Mouse (Mus musculus) intestine, embryonic 16.5 days (tissue): Measurements from ENCODE around the gene Slitrk1. TPM values are rescaled to one million over a fixed set of nuclear protein-coding genes. Genes with fewer than 3 reads are reported as not detected.

Experiments
- ATAC-seq: fragments of 200-750 bp; cut with Nextera tagmentation; 2 replicates; pipeline ENCODE4 v1.8.0; 2017; ENCODE audit warnings: moderate TSS enrichment, moderate library complexity
- H3K27ac ChIP-seq: fragments of 300-500 bp; sonication (generic); 2 replicates; pipeline ENCODE4 v1.5.1; 2014; ENCODE audit warnings: mild to moderate bottlenecking, low read length
- H3K27me3 ChIP-seq: fragments of 300-500 bp; sonication (generic); replicated peaks from 2 replicates; pipeline ENCODE4 v1.6.1; 2014; ENCODE audit warnings: low read length, control low read depth, mixed read lengths; ENCODE audit not compliant: control insufficient read depth, insufficient read depth
- H3K36me3 ChIP-seq: fragments of 300-500 bp; sonication (generic); 2 replicates; pipeline ENCODE4 v1.6.1; 2014; ENCODE audit warnings: low read length, control low read depth; ENCODE audit not compliant: control insufficient read depth, insufficient read depth
- H3K4me1 ChIP-seq: fragments of 300-500 bp; sonication (generic); 2 replicates; pipeline ENCODE4 v1.6.1; 2014; ENCODE audit warnings: low read length, control low read depth, mixed read lengths; ENCODE audit not compliant: control insufficient read depth, insufficient read depth
- H3K4me2 ChIP-seq: fragments of 300-500 bp; sonication (generic); 2 replicates; pipeline ENCODE4 v1.6.1; 2014; ENCODE audit warnings: low read depth, low read length, control low read depth
- H3K4me3 ChIP-seq: fragments of 300-500 bp; sonication (generic); 2 replicates; pipeline ENCODE4 v1.5.1; 2014; ENCODE audit warnings: mild to moderate bottlenecking, low read length
- H3K9ac ChIP-seq: fragments of 300-500 bp; sonication (generic); 2 replicates; pipeline ENCODE4 v1.6.1; 2014; ENCODE audit warnings: low read depth, low read length
- H3K9me3 ChIP-seq: fragments of 300-500 bp; sonication (generic); 2 replicates; pipeline ENCODE4 v1.6.1; 2016; ENCODE audit warnings: low read length, control low read depth; ENCODE audit not compliant: control insufficient read depth
- WGBS: fragments of 180-500 bp; shearing (Covaris S2); extraction: QIAGEN DNeasy Blood & Tissue Kit; methylation state at CpG from one replicate; pipeline ENCODE4 v1.1.7; 2014; 5-methylcytosine and 5-hydroxymethylcytosine counted together
- polyA plus RNA-seq: library from polyadenylated mRNA; unstranded; fragments of >200 nt; fragmentation: Nextera tagmentation; extraction: Ambion mirVana; gene quantifications from 2 replicates; pipeline ENCODE4 v1.2.1, GENCODE M21; 2015

Slitrk1 gene
- polyA plus RNA-seq: 0.70 and 0.81 TPM in 2 replicates

GRCm38 (mm10) chr14:108913714-108914263 lies at the start of gene Slitrk1:
Slitrk1 (minus strand) TSS chr14:108914158.
- peak within 1 kb of the TSS; percentile 38 for H3K4me3 ChIP-seq
- peaks cover 21% of the 10 kb centered on the region for H3K27me3 ChIP-seq
- H3K4me2 ChIP-seq: peak within 1 kb of the TSS; percentile 64
- no peaks in the 10 kb centered on the region for H3K36me3 ChIP-seq
- peaks cover 17% of the 10 kb centered on the region for H3K4me1 ChIP-seq
- H3K9me3 ChIP-seq: no peaks in the 10 kb centered on the region
- peak; percentile 46; the same call in 1 of the 2 replicates for ATAC-seq
- H3K27ac ChIP-seq: no peak within 1 kb of the TSS
- H3K9ac ChIP-seq: peak within 1 kb of the TSS; percentile 28; the same call in 1 of the 2 replicates
- 0% methylated on average over 25 of the region's 25 CpGs for WGBS

- H3K9ac ChIP-seq: no peak overlapping the region
- H3K4me3 ChIP-seq: no peak overlapping the region
- no peaks in the 10 kb centered on the region for H3K9me3 ChIP-seq
- 61% methylated on average over 1 of the region's 1 CpGs for WGBS
- H3K36me3 ChIP-seq: no peaks in the 10 kb centered on the region
- H3K4me1 ChIP-seq: no peaks in the 10 kb centered on the region
- H3K27ac ChIP-seq: no peak overlapping the region
- no peak overlapping the region for H3K4me2 ChIP-seq
- ATAC-seq: no peak
- H3K27me3 ChIP-seq: no peaks in the 10 kb centered on the region
These were observed 21.8 kb upstream of the Slitrk1 start for GRCm38 (mm10) chr14:108935777-108936176.

- ATAC-seq: no peak
These were observed 378 bp upstream of the Slitrk1 start for GRCm38 (mm10) chr14:108914336-108914735.

GRCm38 (mm10) chr14:108912876-108913490 lies 975 bp downstream of the Slitrk1 start:
- Histone ChIP-seq H3K4me1 (peaks cover 17% of the 10 kb centered on the region), H3K36me3 (no peaks in the 10 kb centered on the region), H3K4me3 (peak overlapping the region; percentile 38), H3K27me3 (peaks cover 21% of the 10 kb centered on the region), H3K9ac (no peak overlapping the region), H3K4me2 (peak overlapping the region; percentile 64), H3K27ac (no peak overlapping the region), H3K9me3 (no peaks in the 10 kb centered on the region)
- ATAC-seq: no peak
- WGBS: 2% methylated on average over 21 of the region's 21 CpGs

More at GRCm38 (mm10) chr14:108914336-108914735, 378 bp upstream of the Slitrk1 start:
- H3K4me3 ChIP-seq: peak overlapping the region; percentile 38
- H3K9me3 ChIP-seq: no peaks in the 10 kb centered on the region
- WGBS: 16% methylated on average over 16 of the region's 16 CpGs
- peak overlapping the region; percentile 64 for H3K4me2 ChIP-seq
- H3K4me1 ChIP-seq: peaks cover 17% of the 10 kb centered on the region
- H3K36me3 ChIP-seq: no peaks in the 10 kb centered on the region
- no peak overlapping the region for H3K9ac ChIP-seq
- H3K27ac ChIP-seq: no peak overlapping the region
- H3K27me3 ChIP-seq: peaks cover 21% of the 10 kb centered on the region

DNA sequence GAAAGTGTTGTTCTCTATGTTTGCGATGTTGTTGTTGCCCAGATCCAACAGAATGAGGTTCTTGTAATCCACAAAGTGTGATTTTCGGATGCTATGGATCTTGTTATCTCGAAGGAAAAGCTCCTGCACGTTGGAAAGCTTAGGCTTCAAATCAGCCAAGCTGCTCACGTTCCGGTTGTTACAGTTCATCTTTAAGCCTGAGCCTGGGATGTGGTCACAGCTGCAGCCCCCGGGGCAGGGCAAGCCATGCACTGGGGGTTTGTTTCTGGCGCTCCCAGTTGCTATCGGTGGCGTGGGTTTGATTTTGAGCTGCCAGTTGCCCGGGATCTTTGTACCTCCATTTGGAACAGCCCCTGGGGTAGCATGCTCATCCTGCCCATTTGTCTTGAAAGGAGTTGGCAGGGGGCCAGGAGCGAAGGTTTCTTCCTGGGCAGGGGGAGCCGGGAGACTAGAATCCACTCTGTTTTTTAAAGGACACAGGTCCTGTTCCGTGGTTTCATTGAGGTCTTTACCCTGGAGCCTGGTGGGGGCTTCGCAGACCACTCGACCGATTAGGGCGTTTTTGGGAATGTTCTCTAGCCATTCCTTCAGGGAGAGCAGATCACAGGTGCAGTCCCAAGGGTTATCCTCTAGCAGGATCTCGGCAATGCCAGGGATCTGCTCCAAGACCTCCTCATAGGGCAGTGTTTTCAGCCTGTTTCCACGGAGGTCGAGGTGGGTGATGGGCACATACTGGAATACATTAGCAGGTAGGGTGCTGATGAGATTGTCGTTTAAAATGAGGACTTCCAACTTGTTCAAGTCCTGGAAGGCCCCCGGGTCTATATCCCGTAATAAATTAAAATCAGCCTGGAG lies 1.7 kb downstream of the Slitrk1 start:
- Histone ChIP-seq H3K27me3 (peaks cover 21% of the 10 kb centered on the region), H3K4me2 (peak overlapping the region; percentile 64), H3K9me3 (no peaks in the 10 kb centered on the region), H3K36me3 (no peaks in the 10 kb centered on the region), H3K27ac (no peak overlapping the region), H3K9ac (no peak overlapping the region), H3K4me1 (peaks cover 17% of the 10 kb centered on the region), H3K4me3 (peak overlapping the region; percentile 40)
- ATAC-seq: no peak
- WGBS: 5% methylated on average over 24 of the region's 24 CpGs

DNA sequence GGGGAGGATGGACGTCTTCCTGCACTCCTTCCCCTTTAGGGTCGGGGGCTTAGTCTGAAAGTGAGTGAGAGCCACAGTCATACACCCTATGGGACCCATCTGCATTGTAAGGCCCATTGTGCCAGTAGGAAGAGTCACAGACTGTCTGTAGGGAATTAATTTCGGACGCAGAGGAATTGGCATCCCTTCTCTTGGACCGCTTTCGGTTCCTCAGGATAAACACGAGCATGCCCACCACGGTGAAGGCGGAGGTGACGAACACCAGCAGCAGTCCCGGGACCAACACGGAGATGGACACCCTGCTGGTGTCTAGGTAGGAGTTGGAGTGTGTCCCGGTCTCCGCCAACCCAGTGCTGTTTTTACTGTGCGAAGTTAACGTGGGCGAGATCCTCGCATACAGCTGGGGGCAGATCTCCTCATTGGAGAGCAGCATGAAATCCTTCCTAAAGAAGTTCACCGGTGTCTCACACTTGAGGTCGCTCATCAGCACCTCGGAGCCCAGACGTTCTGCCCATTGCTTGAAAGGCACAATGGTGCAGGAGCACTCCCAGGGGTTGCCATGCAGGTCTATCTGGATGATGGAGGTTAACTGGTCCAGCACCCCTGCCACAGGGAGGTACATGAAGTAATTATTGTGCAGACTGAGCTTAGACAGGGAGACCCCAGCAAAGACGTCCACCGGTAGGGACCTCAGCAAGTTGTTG lies 2.7 kb downstream of the Slitrk1 start:
- peaks cover 21% of the 10 kb centered on the region for H3K27me3 ChIP-seq
- H3K4me1 ChIP-seq: peaks cover 17% of the 10 kb centered on the region
- WGBS: 4% methylated on average over 24 of the region's 24 CpGs
- H3K9ac ChIP-seq: no peak overlapping the region
- no peaks in the 10 kb centered on the region for H3K36me3 ChIP-seq
- no peaks in the 10 kb centered on the region for H3K9me3 ChIP-seq
- H3K4me3 ChIP-seq: peak overlapping the region; percentile 40
- 0 out of 2 replicates have a peak, but pooled peaks have one; percentile 16 for ATAC-seq
- no peak overlapping the region for H3K27ac ChIP-seq
- peak overlapping the region; percentile 64 for H3K4me2 ChIP-seq

DNA sequence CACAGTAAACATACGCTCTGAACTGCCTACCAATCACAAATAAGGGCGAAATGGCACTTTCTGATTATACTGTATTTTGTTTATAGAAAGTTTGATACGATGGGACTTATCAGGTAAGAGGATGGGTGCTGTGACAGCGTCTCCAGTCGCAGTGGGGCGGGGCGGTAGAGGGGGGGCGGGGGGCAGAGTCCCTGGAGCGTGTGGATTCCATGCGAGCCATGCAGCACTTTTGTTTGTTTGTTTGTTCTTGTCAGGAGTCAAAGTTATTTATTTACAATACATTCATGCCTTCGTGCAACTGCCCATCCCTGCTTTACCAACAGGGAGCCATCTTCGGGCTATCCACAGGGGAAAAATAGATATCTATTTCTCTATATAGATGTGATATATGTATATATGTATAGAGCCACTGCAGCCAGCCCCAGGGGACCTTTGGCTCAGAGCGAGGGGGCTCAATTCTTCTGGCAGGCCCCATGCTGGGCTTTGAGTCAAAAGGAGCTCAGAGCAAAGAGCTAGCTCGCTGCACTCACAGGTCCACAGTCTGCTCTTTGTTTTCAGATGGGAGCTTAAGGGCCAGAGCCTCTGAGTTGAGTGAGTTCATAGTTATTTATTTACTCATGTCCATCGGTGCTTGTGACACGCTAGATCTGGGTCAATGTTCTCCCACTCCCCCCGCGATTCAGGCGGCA lies 3.4 kb downstream of the Slitrk1 start:
- H3K36me3 ChIP-seq: no peaks in the 10 kb centered on the region
- 8% methylated on average over 19 of the region's 19 CpGs for WGBS
- H3K4me2 ChIP-seq: peak overlapping the region; percentile 64
- H3K27ac ChIP-seq: no peak overlapping the region
- peaks cover 21% of the 10 kb centered on the region for H3K27me3 ChIP-seq
- H3K4me1 ChIP-seq: peaks cover 17% of the 10 kb centered on the region
- ATAC-seq: peak; percentile 40; the same call in 1 of the 2 replicates
- peak overlapping the region; percentile 40 for H3K4me3 ChIP-seq
- no peak overlapping the region for H3K9ac ChIP-seq
- no peaks in the 10 kb centered on the region for H3K9me3 ChIP-seq

GRCm38 (mm10) chr14:108909336-108909953 lies 4.5 kb downstream of the Slitrk1 start:
- 23% methylated on average over 6 of the region's 6 CpGs for WGBS
- H3K9ac ChIP-seq: no peak overlapping the region
- H3K4me1 ChIP-seq: peaks cover 17% of the 10 kb centered on the region
- no peak overlapping the region for H3K4me3 ChIP-seq
- H3K36me3 ChIP-seq: no peaks in the 10 kb centered on the region
- peaks cover 21% of the 10 kb centered on the region for H3K27me3 ChIP-seq
- H3K4me2 ChIP-seq: no peak overlapping the region
- H3K27ac ChIP-seq: no peak overlapping the region
- H3K9me3 ChIP-seq: no peaks in the 10 kb centered on the region
- ATAC-seq: no peak
